Mouse (Mus musculus): ENCODE results near the gene Itpr1. TPM values are rescaled to one million over a fixed set of nuclear protein-coding genes. Genes with fewer than 3 reads are reported as not detected.

Itpr1 gene
- total RNA-seq, 2 experiments from 2014 or later = 335 to 379 TPM

- intact Hi-C loops (cut with DNase I) = no loop called here
- DNase-seq (ENCODE audit: low spot score in 2 of 2) = peak in 1 of 2 experiments; percentile 88
These were observed 124.4 kb downstream of the Itpr1 start for GRCm38 (mm10) chr6:108337289-108337688.

GRCm38 (mm10) chr6:108338362-108338761 is 125.5 kb downstream of the Itpr1 start:
- no peak for DNase-seq (ENCODE audit: low spot score in 2 of 2)
- intact Hi-C loops (cut with DNase I) = no loop called here

- no peak for DNase-seq (ENCODE audit: low spot score in 2 of 2)
- intact Hi-C loops (cut with DNase I) = loop anchor here (5.0 kb wide), 1 partner anchor 116 kb away; no protein-coding TSS in a partner anchor
These were observed 130.1 kb downstream of the Itpr1 start for GRCm38 (mm10) chr6:108342989-108343388.

- DNase-seq (ENCODE audit: low spot score in 2 of 2) = no peak
- intact Hi-C loops (cut with DNase I) = loop anchor here (5.0 kb wide), 1 partner anchor 117 kb away; no protein-coding TSS in a partner anchor
These were observed 130.9 kb downstream of the Itpr1 start for GRCm38 (mm10) chr6:108343781-108344310.

- intact Hi-C loops (cut with DNase I) = loop anchor here (5.0 kb wide), 2 partner anchors 98 to 254 kb away; no protein-coding TSS in a partner anchor
- DNase-seq (ENCODE audit: low spot score in 2 of 2) = no peak
These were observed 137.9 kb downstream of the Itpr1 start for GRCm38 (mm10) chr6:108350801-108351200.

GRCm38 (mm10) chr6:108351998-108352397 is 139.1 kb downstream of the Itpr1 start:
- intact Hi-C loops (cut with DNase I) = loop anchor here (5.0 kb wide), 2 partner anchors 100 to 255 kb away; no protein-coding TSS in a partner anchor
- no peak for DNase-seq (ENCODE audit: low spot score in 2 of 2)

GRCm38 (mm10) chr6:108367412-108367811 is 154.5 kb downstream of the Itpr1 start:
- DNase-seq (ENCODE audit: low spot score in 2 of 2) = peak in 1 of 2 experiments; percentile 20
- intact Hi-C loops (cut with DNase I) = no loop called here

GRCm38 (mm10) chr6:108369031-108369430 is 156.1 kb downstream of the Itpr1 start:
- no peak for DNase-seq (ENCODE audit: low spot score in 2 of 2)
- intact Hi-C loops (cut with DNase I) = no loop called here

GRCm38 (mm10) chr6:108371347-108371893 is 158.5 kb downstream of the Itpr1 start:
- intact Hi-C loops (cut with DNase I) = no loop called here
- no peak for DNase-seq (ENCODE audit: low spot score in 2 of 2)

GRCm38 (mm10) chr6:108374019-108374418 is 161.1 kb downstream of the Itpr1 start:
- DNase-seq (ENCODE audit: low spot score in 2 of 2) = peak in 1 of 2 experiments; percentile 9
- intact Hi-C loops (cut with DNase I) = no loop called here

- intact Hi-C loops (cut with DNase I) = no loop called here
- DNase-seq (ENCODE audit: low spot score in 2 of 2) = no peak
These were observed 166.1 kb downstream of the Itpr1 start for GRCm38 (mm10) chr6:108379041-108379440.

- DNase-seq (ENCODE audit: low spot score in 2 of 2) = no peak
- intact Hi-C loops (cut with DNase I) = no loop called here
These were observed 167.3 kb downstream of the Itpr1 start for GRCm38 (mm10) chr6:108380209-108380608.

- DNase-seq (ENCODE audit: low spot score in 2 of 2) = no peak
- intact Hi-C loops (cut with DNase I) = no loop called here
These were observed 177.9 kb downstream of the Itpr1 start for GRCm38 (mm10) chr6:108390624-108391324.

- intact Hi-C loops (cut with DNase I) = no loop called here
- no peak for DNase-seq (ENCODE audit: low spot score in 2 of 2)
These were observed 180.2 kb downstream of the Itpr1 start for GRCm38 (mm10) chr6:108393131-108393530.

- intact Hi-C loops (cut with DNase I) = no loop called here
These were observed 185.1 kb downstream of the Itpr1 start for GRCm38 (mm10) chr6:108397956-108398355.

GRCm38 (mm10) chr6:108401412-108401955 is 188.6 kb downstream of the Itpr1 start:
- DNase-seq (ENCODE audit: low spot score in 2 of 2) = no peak
- intact Hi-C loops (cut with DNase I) = no loop called here

More at GRCm38 (mm10) chr6:108397956-108398355, 185.1 kb downstream of the Itpr1 start:
- no peak for DNase-seq (ENCODE audit: low spot score in 2 of 2)

- intact Hi-C loops (cut with DNase I) = no loop called here
These were observed 191.8 kb downstream of the Itpr1 start for GRCm38 (mm10) chr6:108404736-108405135.

GRCm38 (mm10) chr6:108408053-108408452 is 195.2 kb downstream of the Itpr1 start:
- DNase-seq (ENCODE audit: low spot score in 2 of 2) = peak; percentile 55 to 71
- intact Hi-C loops (cut with DNase I) = loop anchor here (1.0 kb wide), 1 partner anchor 310 kb away; no protein-coding TSS in a partner anchor

More at GRCm38 (mm10) chr6:108404736-108405135, 191.8 kb downstream of the Itpr1 start:
- no peak for DNase-seq (ENCODE audit: low spot score in 2 of 2)

GRCm38 (mm10) chr6:108408726-108409125 is 195.8 kb downstream of the Itpr1 start:
- DNase-seq (ENCODE audit: low spot score in 2 of 2) = no peak
- intact Hi-C loops (cut with DNase I) = loop anchor here (1.0 kb wide), 1 partner anchor 310 kb away; no protein-coding TSS in a partner anchor

- intact Hi-C loops (cut with DNase I) = no loop called here
- no peak for DNase-seq (ENCODE audit: low spot score in 2 of 2)
These were observed 197.9 kb downstream of the Itpr1 start for GRCm38 (mm10) chr6:108410771-108411170.
